Mouse (Mus musculus): Measurements from ENCODE around the gene Pef1. TPM values are rescaled to one million over a fixed set of nuclear protein-coding genes. Genes with fewer than 3 reads are reported as not detected.

Gene Pef1
- polyA plus RNA-seq, 1 experiment = 59.7 TPM

DNA sequence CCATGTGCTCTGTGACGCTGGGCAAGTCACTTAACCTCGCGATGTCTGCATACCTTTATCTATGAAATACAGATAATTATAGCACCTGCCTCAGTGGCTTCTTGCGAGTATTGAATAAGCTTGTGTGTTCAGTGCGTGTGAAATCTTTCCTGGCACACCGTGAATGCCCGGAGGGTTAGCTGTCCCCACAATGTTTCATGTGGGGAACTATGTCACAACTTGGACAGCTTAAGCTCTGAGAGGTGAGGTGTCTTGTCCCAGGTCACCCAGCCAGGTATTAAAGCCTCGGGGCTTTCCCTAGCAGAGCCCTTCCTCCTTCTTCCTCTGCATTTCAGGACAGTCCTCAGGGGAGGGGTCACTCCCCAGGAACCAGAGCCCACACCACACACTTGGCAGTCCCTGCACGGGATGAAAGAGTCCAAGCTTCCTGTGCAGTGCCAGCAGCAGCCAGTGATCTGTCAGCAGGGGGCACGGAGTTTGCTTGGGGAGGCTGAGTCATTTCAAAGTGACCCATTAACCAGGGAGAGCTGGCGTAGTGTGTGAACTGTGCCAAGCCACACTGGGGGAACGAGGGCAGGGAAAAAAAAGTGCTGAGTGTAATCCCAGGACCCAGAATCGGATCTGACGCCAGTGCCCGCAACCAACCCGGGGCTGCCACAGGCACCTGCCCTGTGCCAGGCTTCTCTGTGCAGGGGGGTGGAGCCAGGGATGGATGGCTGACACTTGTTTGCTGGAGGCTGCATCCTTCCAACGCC, 27.4 kb upstream of the Pef1 start:
- peak; percentile 69 for DNase-seq (ENCODE audit: low read depth)
- TF ChIP-seq POLR2A (IDR thresholded peaks at IDR 0.05; ENCODE audit: borderline replicate concordance, extremely low read depth, insufficient read depth, insufficient read length, poor library complexity, severe bottlenecking) (no peak), CTCF (IDR thresholded peaks at IDR 0.05; ENCODE audit: borderline replicate concordance, extremely low read depth, insufficient read depth, insufficient read length) (no peak)

GRCm38 (mm10) chr4:130076856-130077255, 25.5 kb upstream of the Pef1 start:
- DNase-seq (ENCODE audit: low read depth) = no peak
- TF ChIP-seq POLR2A (IDR thresholded peaks at IDR 0.05; ENCODE audit: borderline replicate concordance, extremely low read depth, insufficient read depth, insufficient read length, poor library complexity, severe bottlenecking) = no peak
- TF ChIP-seq CTCF (IDR thresholded peaks at IDR 0.05; ENCODE audit: borderline replicate concordance, extremely low read depth, insufficient read depth, insufficient read length) = no peak

- DNase-seq (ENCODE audit: low read depth) = peak; percentile 68
- TF ChIP-seq CTCF (IDR thresholded peaks at IDR 0.05; ENCODE audit: borderline replicate concordance, extremely low read depth, insufficient read depth, insufficient read length) (no peak), POLR2A (IDR thresholded peaks at IDR 0.05; ENCODE audit: borderline replicate concordance, extremely low read depth, insufficient read depth, insufficient read length, poor library complexity, severe bottlenecking) (no peak)
Observed at GRCm38 (mm10) chr4:130078816-130079485, 23.4 kb upstream of the Pef1 start.

- peak; percentile 24 for DNase-seq (ENCODE audit: low read depth)
- TF ChIP-seq POLR2A (IDR thresholded peaks at IDR 0.05; ENCODE audit: borderline replicate concordance, extremely low read depth, insufficient read depth, insufficient read length, poor library complexity, severe bottlenecking) (no peak), CTCF (IDR thresholded peaks at IDR 0.05; ENCODE audit: borderline replicate concordance, extremely low read depth, insufficient read depth, insufficient read length) (no peak)
Observed at GRCm38 (mm10) chr4:130079521-130079920, 22.8 kb upstream of the Pef1 start.

DNA sequence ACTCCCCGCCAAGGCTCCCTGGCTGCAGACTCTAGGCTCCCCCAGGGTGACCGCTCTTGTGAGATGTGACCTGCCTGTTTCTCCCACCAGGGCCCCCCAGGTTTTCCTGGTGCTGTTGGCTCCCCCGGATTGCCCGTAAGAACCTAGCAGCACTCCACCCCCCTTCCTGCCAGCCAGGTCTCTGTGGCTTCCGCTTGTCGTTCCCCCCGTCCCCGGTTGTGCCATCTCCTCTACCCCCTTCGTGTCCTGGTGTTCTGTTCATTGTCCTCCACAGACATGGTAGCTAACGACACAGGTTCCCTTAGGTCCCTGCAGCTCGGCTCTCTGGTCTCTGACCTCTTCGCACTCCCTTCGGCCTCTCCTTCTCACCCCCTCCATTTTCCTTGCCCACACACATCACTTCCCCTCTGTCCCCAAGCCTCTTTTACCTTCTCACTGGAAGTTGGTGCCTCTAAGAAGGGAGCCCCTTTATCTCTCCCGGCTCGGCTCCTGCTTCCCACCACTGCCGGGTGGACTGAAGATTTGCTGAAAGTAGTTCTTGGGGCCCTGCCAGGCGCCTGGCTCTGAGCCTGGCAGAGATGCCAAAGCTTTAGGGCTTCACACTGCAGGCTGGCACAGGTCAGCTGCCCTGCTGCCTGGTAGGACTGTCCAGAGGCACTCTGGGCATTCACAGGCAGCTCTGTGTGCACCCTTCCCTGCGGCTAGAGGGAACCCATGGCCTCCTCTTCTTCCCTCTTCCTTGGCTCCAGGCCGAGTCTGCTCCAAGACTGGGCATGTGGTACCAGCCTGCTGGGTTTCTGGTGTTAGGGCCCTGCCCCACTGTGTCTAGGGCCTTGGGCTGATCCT, 20.8 kb upstream of the Pef1 start:
- DNase-seq (ENCODE audit: low read depth) = peak; percentile 89
- TF ChIP-seq POLR2A (IDR thresholded peaks at IDR 0.05; ENCODE audit: borderline replicate concordance, extremely low read depth, insufficient read depth, insufficient read length, poor library complexity, severe bottlenecking) (no peak), CTCF (IDR thresholded peaks at IDR 0.05; ENCODE audit: borderline replicate concordance, extremely low read depth, insufficient read depth, insufficient read length) (no peak)

DNA sequence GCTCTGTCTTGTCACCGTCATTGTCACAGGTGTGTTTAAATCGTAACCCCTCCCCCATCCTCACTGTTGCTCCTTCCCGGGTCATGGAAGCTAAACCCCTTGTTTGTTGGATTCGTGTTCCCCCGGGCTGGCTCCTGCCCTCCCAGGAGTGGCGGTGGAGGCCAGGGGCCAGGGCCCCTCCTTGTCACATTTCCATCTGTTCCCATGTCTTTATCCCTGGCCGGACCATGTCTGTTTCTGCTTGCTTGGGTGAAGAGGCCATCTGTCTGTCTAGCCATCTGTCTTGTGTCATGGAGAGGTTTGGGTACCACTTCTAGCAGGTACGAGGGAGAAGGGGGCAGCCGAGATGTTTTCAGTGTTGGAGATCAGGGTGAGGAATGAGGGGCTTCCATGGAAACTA, 20.1 kb upstream of the Pef1 start:
- TF ChIP-seq POLR2A (IDR thresholded peaks at IDR 0.05; ENCODE audit: borderline replicate concordance, extremely low read depth, insufficient read depth, insufficient read length, poor library complexity, severe bottlenecking) (no peak), CTCF (IDR thresholded peaks at IDR 0.05; ENCODE audit: borderline replicate concordance, extremely low read depth, insufficient read depth, insufficient read length) (no peak)
- peak; percentile 42 for DNase-seq (ENCODE audit: low read depth)

- no peak for DNase-seq (ENCODE audit: low read depth)
- TF ChIP-seq CTCF (IDR thresholded peaks at IDR 0.05; ENCODE audit: borderline replicate concordance, extremely low read depth, insufficient read depth, insufficient read length) (no peak), POLR2A (IDR thresholded peaks at IDR 0.05; ENCODE audit: borderline replicate concordance, extremely low read depth, insufficient read depth, insufficient read length, poor library complexity, severe bottlenecking) (no peak)
Observed at GRCm38 (mm10) chr4:130084331-130084945, 17.9 kb upstream of the Pef1 start.

DNA sequence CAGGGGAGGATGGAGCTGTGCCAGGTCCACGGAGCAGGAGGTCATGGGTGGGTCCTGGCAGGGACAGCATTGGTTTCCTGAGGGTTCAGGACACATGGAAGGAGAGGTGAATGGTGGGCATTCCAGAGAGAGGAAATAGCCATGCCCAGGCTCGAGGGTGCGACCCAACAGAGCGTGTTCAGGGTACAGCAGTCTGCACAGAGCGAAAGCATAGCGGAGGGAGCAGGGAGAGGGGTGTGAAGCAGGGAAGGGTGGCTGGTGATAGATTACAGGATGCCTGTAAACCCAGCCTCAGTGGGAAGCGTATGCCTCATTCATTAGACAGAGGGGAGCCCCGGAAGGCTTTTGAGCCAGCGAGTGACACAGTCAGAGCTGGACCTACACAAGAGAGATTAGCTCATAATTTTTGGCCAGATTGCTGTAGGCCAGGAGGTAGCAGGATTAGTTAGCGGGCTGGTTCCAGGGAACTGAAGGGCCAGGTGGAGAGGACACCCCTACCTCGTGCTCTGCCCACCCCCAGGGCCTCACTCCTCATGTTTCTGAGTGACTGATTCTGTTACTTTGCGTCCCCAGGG, 17.0 kb upstream of the Pef1 start:
- no peak for TF ChIP-seq CTCF (IDR thresholded peaks at IDR 0.05; ENCODE audit: borderline replicate concordance, extremely low read depth, insufficient read depth, insufficient read length)
- no peak for TF ChIP-seq POLR2A (IDR thresholded peaks at IDR 0.05; ENCODE audit: borderline replicate concordance, extremely low read depth, insufficient read depth, insufficient read length, poor library complexity, severe bottlenecking)
- DNase-seq (ENCODE audit: low read depth) = no peak

GRCm38 (mm10) chr4:130087293-130087692, 15.1 kb upstream of the Pef1 start:
- no peak for TF ChIP-seq POLR2A (IDR thresholded peaks at IDR 0.05; ENCODE audit: borderline replicate concordance, extremely low read depth, insufficient read depth, insufficient read length, poor library complexity, severe bottlenecking)
- TF ChIP-seq CTCF (IDR thresholded peaks at IDR 0.05; ENCODE audit: borderline replicate concordance, extremely low read depth, insufficient read depth, insufficient read length) = peak; percentile 100
- peak; percentile 88 for DNase-seq (ENCODE audit: low read depth)

GRCm38 (mm10) chr4:130095137-130095536, 7.2 kb upstream of the Pef1 start:
- TF ChIP-seq CTCF (IDR thresholded peaks at IDR 0.05; ENCODE audit: borderline replicate concordance, extremely low read depth, insufficient read depth, insufficient read length) (no peak), POLR2A (IDR thresholded peaks at IDR 0.05; ENCODE audit: borderline replicate concordance, extremely low read depth, insufficient read depth, insufficient read length, poor library complexity, severe bottlenecking) (no peak)
- no peak for DNase-seq (ENCODE audit: low read depth)

All from brain, embryonic 14.5 days (tissue).